Mouse (Mus musculus) embryo, embryonic 10 days (tissue): ENCODE measurements around the gene Hspb6.
A peak's percentile ranks its signal among the peaks of the same experiment; 100 is the strongest.

Experiments
- DNase-seq: peaks from one replicate; pipeline ENCODE4 v3.0.0-alpha.2; 2015; ENCODE audit warnings: low spot score

The Hspb6 gene

GRCm38 (mm10) chr7:30553021-30553589 is 1.1 kb downstream of the Hspb6 start:
- no peak for DNase-seq

GRCm38 (mm10) chr7:30553810-30554584 is 2.0 kb downstream of the Hspb6 start:
- DNase-seq: no peak

GRCm38 (mm10) chr7:30556894-30557536 is 5.0 kb downstream of the Hspb6 start:
- no peak for DNase-seq

GRCm38 (mm10) chr7:30557901-30558514 is 6.0 kb downstream of the Hspb6 start:
- no peak for DNase-seq

GRCm38 (mm10) chr7:30558656-30559442 is 6.9 kb downstream of the Hspb6 start:
- no peak for DNase-seq

GRCm38 (mm10) chr7:30559443-30559954 is 7.5 kb downstream of the Hspb6 start, which contains the start of gene Lin37:
Gene Lin37 (minus strand): TSS chr7:30559838.
- DNase-seq: peak; percentile 96

- no peak for DNase-seq
These were observed 8.3 kb downstream of the Hspb6 start for GRCm38 (mm10) chr7:30560296-30560695.

GRCm38 (mm10) chr7:30562526-30563116 is 10.6 kb downstream of the Hspb6 start:
- DNase-seq: peak; percentile 62

GRCm38 (mm10) chr7:30563117-30563905 is 11.3 kb downstream of the Hspb6 start, which contains the start of the genes U2af1l4, Gm49396 and Psenen:
Gene U2af1l4 (plus strand): TSS chr7:30563301.
Gene Gm49396 (plus strand): TSS chr7:30563344.
Gene Psenen (minus strand): TSS chr7:30563627.
- DNase-seq: peak; percentile 100

GRCm38 (mm10) chr7:30563906-30564280 is 11.9 kb downstream of the Hspb6 start:
- no peak for DNase-seq

- no peak for DNase-seq
These were observed 13.1 kb downstream of the Hspb6 start, which contains the start of gene Igflr1 for GRCm38 (mm10) chr7:30564970-30565571. Gene Igflr1 (plus strand): TSS chr7:30565427.

GRCm38 (mm10) chr7:30566033-30566432 is 14.1 kb downstream of the Hspb6 start:
- DNase-seq: no peak

GRCm38 (mm10) chr7:30567555-30567954 is 15.6 kb downstream of the Hspb6 start:
- DNase-seq: no peak

GRCm38 (mm10) chr7:30572389-30572788 is 20.4 kb downstream of the Hspb6 start:
- DNase-seq: no peak

- DNase-seq: no peak
These were observed 21.0 kb downstream of the Hspb6 start for GRCm38 (mm10) chr7:30572969-30573368.

- no peak for DNase-seq
These were observed 28.0 kb downstream of the Hspb6 start for GRCm38 (mm10) chr7:30579950-30580349.

GRCm38 (mm10) chr7:30581547-30581946 is 29.6 kb downstream of the Hspb6 start:
- no peak for DNase-seq

- no peak for DNase-seq
These were observed 32.4 kb downstream of the Hspb6 start for GRCm38 (mm10) chr7:30584339-30584738.

- DNase-seq: no peak
These were observed 33.2 kb downstream of the Hspb6 start for GRCm38 (mm10) chr7:30585170-30585569.
